Mouse (Mus musculus) ovary, postnatal 14 days (tissue): Measurements from ENCODE around the gene Bex6.

Experiments used
- DNase-seq: peaks from one replicate; pipeline ENCODE4 v3.0.0; 2022; ENCODE audit warnings: low spot score

Bex6 gene

DNA sequence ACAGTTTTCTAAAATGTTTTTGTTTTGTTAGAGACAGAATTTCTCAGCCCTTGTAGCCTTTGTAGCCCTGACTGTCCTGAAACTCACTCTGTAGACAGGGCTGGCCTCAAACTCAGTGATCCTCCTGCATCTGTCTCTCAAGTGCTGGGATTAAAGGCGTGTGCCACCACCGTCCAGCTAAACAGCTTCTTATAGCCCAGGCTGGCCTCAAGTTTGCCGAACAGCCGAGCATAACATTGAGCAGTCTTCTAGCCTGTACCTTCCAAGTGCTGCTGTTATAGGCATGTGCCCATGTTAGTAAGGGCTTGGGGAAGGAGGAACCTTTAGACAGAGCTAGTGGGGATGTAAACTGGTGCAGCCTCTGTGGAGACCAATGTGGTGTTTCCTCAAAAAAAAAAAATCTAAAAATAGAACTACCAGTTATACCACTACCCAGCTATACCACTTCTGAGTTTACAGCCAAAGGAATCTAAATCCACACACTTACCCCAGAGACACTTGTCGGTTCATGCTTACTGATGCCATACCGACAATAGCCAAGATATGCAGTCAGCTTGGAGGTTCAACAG is at the start of gene Bex6:
TSS of gene Bex6 (plus strand) at position 491 of the 569 bp plus-strand sequence.
- DNase-seq = no peak

- DNase-seq = no peak
These were observed 49.3 kb upstream of the Bex6 start for GRCm38 (mm10) chr16:32130190-32130826.

- DNase-seq = no peak
These were observed 46.5 kb upstream of the Bex6 start for GRCm38 (mm10) chr16:32133148-32133547.

- DNase-seq = no peak
These were observed 43.7 kb upstream of the Bex6 start for GRCm38 (mm10) chr16:32135842-32136357.

GRCm38 (mm10) chr16:32138954-32139353 is 40.7 kb upstream of the Bex6 start:
- DNase-seq = no peak

GRCm38 (mm10) chr16:32143766-32144165 is 35.9 kb upstream of the Bex6 start:
- no peak for DNase-seq

- no peak for DNase-seq
These were observed 35.0 kb upstream of the Bex6 start for GRCm38 (mm10) chr16:32144592-32144991.

GRCm38 (mm10) chr16:32147589-32148207 is 31.9 kb upstream of the Bex6 start:
- no peak for DNase-seq

- DNase-seq = no peak
These were observed 25.6 kb upstream of the Bex6 start for GRCm38 (mm10) chr16:32153976-32154375.

GRCm38 (mm10) chr16:32154437-32154836 is 25.2 kb upstream of the Bex6 start:
- DNase-seq = no peak

GRCm38 (mm10) chr16:32156719-32157118 is 22.9 kb upstream of the Bex6 start:
- DNase-seq = no peak

DNA sequence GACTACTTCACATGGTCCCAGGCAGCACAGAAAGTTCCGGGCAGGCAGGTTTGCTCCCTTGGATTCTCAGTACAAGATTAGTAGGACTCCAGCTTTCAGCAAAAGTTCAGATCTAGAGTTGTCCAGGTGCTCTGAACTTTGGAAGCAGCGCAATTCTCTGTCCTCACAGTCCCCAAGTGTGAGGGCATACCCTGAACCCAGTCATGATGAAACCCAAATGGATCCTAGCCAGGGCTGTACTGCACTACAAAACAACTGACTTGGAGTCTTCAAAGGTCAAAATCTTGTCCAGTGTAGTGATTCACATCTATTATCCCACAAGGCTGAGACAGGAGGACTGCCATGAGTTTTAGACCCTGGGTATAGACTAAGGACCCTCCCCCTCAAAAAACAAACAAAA is 22.3 kb upstream of the Bex6 start:
- no peak for DNase-seq

DNA sequence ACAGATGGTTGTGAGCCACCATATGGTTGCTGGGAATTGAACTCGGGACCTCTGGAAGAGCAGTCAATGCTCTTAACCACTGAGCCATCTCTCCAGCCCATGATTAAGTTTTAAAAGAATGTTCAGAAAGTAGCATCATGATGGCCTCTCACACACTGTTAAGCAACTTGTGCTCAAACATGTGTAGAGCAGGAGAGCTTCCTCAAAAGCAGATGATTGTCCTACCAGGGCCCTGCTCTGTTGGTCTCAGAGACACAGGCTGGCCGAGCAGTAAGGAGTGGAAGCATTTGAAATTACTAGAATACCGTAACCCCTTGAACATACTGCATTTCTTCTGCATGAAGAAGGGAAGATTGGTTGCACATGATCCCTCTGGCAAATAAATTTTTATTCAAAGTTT is 20.7 kb upstream of the Bex6 start:
- no peak for DNase-seq

DNA sequence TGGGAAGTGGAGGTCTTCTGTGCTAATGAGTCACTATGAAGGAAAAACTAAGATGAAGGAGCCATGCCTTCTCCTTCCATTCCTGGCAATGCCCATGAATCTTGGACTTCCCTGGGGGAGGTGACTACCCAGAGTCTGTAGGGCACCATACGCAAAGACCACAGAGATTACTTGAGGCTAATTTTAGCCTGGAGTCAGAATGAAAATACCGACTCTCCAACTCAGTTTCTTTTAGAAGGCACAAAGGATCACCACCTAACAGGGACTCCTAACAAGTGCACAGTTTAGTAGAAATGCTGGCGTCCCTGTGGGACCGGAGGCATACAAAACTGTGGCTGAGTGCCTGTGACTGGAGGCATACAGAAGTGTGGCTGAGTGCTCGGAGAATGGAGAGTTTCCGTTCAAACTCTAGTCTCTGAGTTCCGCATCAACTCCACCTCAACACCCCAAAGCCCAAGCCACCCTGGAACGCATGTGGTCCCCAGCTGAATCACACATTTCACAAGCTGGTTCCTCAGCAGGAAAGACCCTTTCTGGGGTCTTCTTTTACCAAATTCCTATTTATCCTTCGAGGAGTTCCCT is 18.8 kb upstream of the Bex6 start:
- no peak for DNase-seq

GRCm38 (mm10) chr16:32163392-32163791 is 16.2 kb upstream of the Bex6 start:
- no peak for DNase-seq

DNA sequence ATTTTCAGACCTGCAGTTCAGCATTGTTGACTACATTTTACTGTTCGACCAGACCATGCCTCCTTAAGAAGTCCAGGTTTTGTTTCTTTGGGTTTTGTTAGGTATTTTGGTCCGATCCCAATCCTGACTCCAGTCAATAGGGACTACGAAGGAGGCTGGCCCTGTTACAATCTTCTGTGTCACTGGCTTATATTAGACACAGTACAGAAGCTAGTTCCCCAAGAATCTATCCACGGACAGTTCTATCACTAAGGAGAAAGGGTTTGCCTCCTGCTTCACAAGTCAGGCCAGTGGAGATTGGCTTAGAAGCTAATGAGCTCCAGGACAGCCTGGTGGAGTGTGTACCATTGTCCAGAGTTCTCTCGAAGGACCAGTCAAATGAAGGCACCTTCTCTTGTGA is 15.7 kb upstream of the Bex6 start:
- no peak for DNase-seq

DNA sequence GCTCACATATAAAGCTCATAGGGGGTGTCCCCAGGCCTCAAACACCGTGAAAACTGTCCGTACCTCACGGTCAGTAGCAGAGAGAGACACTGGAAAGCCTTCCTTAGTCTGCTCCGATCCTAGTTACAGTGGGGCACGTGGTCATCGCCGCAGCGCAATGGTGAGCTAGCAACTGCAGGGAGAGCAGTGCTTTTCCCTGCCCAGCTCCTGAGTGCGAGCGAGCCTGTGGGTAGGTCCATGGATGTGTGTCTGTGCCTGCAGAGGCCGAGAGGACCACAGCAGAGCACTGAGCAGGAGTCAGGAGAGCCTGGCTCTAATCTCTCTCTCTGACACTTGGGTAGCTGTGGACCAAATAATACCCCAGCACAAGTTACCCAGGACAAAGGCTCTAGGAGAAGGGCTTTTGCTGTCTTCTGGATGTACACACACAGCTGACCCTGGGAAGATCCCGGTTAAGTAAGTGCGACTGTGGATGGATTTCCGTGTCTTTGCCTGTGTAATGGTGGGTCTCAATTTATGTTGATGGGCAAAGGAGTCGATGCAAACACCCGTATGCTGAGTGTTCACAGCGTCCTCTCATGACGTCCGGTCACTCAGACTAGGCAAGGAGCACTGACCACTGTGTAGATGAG is 15.1 kb upstream of the Bex6 start:
- no peak for DNase-seq

DNA sequence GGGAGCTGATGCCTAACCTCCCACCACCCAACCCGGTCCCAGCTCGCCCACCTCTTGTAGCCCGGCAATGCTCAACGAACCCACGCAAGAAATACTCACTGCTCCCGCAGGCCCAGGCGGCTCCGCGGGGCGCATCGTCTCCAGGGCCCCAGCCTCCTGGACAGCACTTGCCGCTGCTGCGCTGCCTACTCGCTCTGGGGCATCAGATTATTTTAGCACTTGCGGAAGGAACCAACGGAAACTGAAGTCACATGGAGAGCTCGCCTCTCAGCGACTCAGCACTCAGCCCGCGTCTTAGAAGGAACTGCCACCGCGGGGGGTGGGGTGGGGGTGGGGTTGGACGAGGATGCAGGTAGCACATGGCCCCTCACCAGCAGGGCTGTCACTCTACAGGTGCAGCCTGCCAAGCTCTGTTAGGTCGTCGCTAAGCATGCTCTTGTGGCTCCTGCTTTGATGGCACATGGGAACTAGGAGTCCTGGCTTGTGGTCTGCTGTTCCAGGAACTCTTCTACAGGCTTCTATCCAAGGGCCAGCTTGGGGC is 14.3 kb upstream of the Bex6 start, which contains the start of gene Nrros:
TSS of gene Nrros (minus strand) at position 314 of the 541 bp plus-strand sequence.
- DNase-seq = no peak

DNA sequence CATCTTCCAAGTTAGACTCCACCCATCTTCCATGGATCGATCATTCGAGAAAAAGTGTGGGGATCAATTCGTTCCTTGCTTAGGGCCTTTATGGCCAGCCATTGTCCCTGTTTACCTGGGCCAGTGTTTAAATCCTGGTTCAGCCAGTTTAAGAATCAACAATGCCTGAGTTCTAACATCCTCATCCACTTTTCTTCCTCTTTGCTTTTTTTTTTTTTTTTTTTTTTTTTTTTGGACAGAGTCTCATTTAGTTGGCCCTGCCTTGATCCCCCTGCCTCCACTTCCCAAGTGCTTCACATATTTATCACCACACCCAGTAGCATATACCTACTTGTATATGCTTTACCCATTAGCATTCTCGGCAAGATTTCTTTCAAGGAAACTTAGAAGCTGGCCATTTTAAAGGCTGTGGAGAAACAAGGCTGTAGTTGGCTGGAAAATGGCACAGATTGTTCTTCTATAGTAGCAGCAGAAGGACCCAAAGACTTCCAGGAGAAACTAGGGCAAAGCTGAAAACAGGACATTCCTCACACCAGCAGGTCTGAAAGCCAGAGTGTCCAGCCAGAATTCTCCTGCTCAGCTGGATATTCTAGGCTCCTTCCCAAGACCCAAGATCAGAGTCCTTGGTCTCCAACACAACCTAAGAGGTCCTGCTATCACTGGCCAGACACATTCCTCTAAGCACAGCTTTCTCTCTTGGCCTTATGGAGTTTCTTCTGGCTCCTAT is 11.6 kb upstream of the Bex6 start:
- no peak for DNase-seq

- DNase-seq = no peak
These were observed 8.4 kb upstream of the Bex6 start for GRCm38 (mm10) chr16:32171031-32171731.

DNA sequence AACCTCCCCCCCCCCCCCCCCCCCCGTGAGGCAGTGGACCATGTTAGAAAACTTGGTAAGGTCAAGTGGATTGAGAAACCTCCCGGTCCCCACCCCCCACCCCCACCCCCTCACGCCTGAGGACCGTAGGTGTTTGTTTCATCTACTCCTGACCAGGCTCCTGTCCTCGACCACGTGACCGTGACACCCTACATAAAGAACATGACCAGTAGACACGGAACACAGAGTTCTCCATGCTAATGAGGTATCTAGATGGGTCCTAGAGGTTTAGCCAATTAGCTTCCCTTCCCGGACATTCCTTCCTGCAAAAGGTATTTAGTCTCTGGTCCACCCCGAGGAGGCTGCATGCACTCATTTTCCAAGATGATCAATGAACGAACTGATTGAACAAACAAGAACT is 6.2 kb upstream of the Bex6 start:
- DNase-seq = no peak
